Mouse (Mus musculus) macrophage (primary cell): ENCODE measurements at regions not wholly inside any gene's neighbourhood (a gene's known extent, or its start where the extent isn't known, plus 50 kb on each side); places are given as distances from the start of the nearest gene placed in this dataset.

Experiments
- H3K27ac ChIP-seq: fragments of 350-480 bp; formaldehyde crosslinking; 2 replicates; pipeline ENCODE4 v1.9.0; 2021
- H3K36me3 ChIP-seq: fragments of 350-480 bp; formaldehyde crosslinking; 2 replicates; pipeline ENCODE4 v1.9.0; 2021; ENCODE audit errors: inconsistent target
- H3K4me3 ChIP-seq: fragments of 350-480 bp; formaldehyde crosslinking; 2 replicates; pipeline ENCODE4 v1.9.0; 2021; ENCODE audit errors: inconsistent target
- H3K79me2 ChIP-seq: fragments of 350-480 bp; formaldehyde crosslinking; 2 replicates; pipeline ENCODE4 v1.9.0; 2021; ENCODE audit errors: inconsistent target
- WGBS: methylation state at CpG from one replicate; pipeline ENCODE4 v1.1.7; 2026; ENCODE audit warnings: inconsistent platforms; ENCODE audit not compliant: missing documents; 5-methylcytosine and 5-hydroxymethylcytosine counted together

- no peaks in the 10 kb centered on the region for H3K36me3 ChIP-seq
- no peak overlapping the region for H3K27ac ChIP-seq
- 95% methylated on average over 3 of the region's 3 CpGs for WGBS
- H3K4me3 ChIP-seq = no peak overlapping the region
- no peaks in the 10 kb centered on the region for H3K79me2 ChIP-seq
Measured at GRCm38 (mm10) chr14:25027076-25027475, 431.9 kb upstream of the Zmiz1 start.

GRCm38 (mm10) chr14:25027842-25028241 is 431.1 kb upstream of the Zmiz1 start:
- WGBS = 100% methylated on average over 1 of the region's 1 CpGs
- Histone ChIP-seq H3K36me3 (no peaks in the 10 kb centered on the region), H3K4me3 (no peak overlapping the region), H3K27ac (no peak overlapping the region), H3K79me2 (no peaks in the 10 kb centered on the region)

- H3K36me3 ChIP-seq = no peaks in the 10 kb centered on the region
- H3K4me3 ChIP-seq = no peak overlapping the region
- H3K27ac ChIP-seq = no peak overlapping the region
- 92% methylated on average over 5 of the region's 6 CpGs for whole genome bisulfite sequencing
- no peaks in the 10 kb centered on the region for H3K79me2 ChIP-seq
Measured at GRCm38 (mm10) chr14:25030881-25031280, 428.1 kb upstream of the Zmiz1 start.

- Histone ChIP-seq H3K4me3 (no peak overlapping the region), H3K36me3 (no peaks in the 10 kb centered on the region), H3K27ac (no peak overlapping the region), H3K79me2 (no peaks in the 10 kb centered on the region)
- WGBS = 88% methylated on average over 12 of the region's 12 CpGs
Measured at GRCm38 (mm10) chr14:25031756-25032680, 427.0 kb upstream of the Zmiz1 start.

- WGBS = 22% methylated on average over 2 of the region's 2 CpGs
- Histone ChIP-seq H3K36me3 (no peaks in the 10 kb centered on the region), H3K27ac (no peak overlapping the region), H3K79me2 (no peaks in the 10 kb centered on the region), H3K4me3 (no peak overlapping the region)
Measured at GRCm38 (mm10) chr14:25032899-25033298, 426.1 kb upstream of the Zmiz1 start.

- no peaks in the 10 kb centered on the region for H3K79me2 ChIP-seq
Measured at GRCm38 (mm10) chr14:25042265-25042664, 416.7 kb upstream of the Zmiz1 start.

GRCm38 (mm10) chr14:25044106-25044505 is 414.9 kb upstream of the Zmiz1 start:
- Histone ChIP-seq H3K27ac (no peak overlapping the region), H3K79me2 (no peaks in the 10 kb centered on the region), H3K4me3 (no peak overlapping the region), H3K36me3 (no peaks in the 10 kb centered on the region)
- WGBS = 97% methylated on average over 13 of the region's 13 CpGs

More at GRCm38 (mm10) chr14:25042265-25042664, 416.7 kb upstream of the Zmiz1 start:
- Histone ChIP-seq H3K36me3 (no peaks in the 10 kb centered on the region), H3K4me3 (no peak overlapping the region), H3K27ac (no peak overlapping the region)
- WGBS = 68% methylated on average over 5 of the region's 5 CpGs

GRCm38 (mm10) chr14:25044867-25045266 is 414.1 kb upstream of the Zmiz1 start:
- Histone ChIP-seq H3K27ac (no peak overlapping the region), H3K36me3 (no peaks in the 10 kb centered on the region), H3K79me2 (no peaks in the 10 kb centered on the region), H3K4me3 (no peak overlapping the region)
- 94% methylated on average over 7 of the region's 7 CpGs for WGBS

- Histone ChIP-seq H3K4me3 (no peak overlapping the region), H3K79me2 (no peaks in the 10 kb centered on the region), H3K36me3 (no peaks in the 10 kb centered on the region), H3K27ac (no peak overlapping the region)
- WGBS = 89% methylated on average over 12 of the region's 12 CpGs
Measured at GRCm38 (mm10) chr14:25050674-25051251, 408.2 kb upstream of the Zmiz1 start.

GRCm38 (mm10) chr14:25052175-25052574 is 406.8 kb upstream of the Zmiz1 start:
- Histone ChIP-seq H3K4me3 (no peak overlapping the region), H3K36me3 (no peaks in the 10 kb centered on the region), H3K79me2 (no peaks in the 10 kb centered on the region), H3K27ac (no peak overlapping the region)
- WGBS = 59% methylated on average over 9 of the region's 9 CpGs

- H3K36me3 ChIP-seq = no peaks in the 10 kb centered on the region
- WGBS = 72% methylated on average over 7 of the region's 7 CpGs
- no peak overlapping the region for H3K27ac ChIP-seq
- H3K79me2 ChIP-seq = no peaks in the 10 kb centered on the region
- no peak overlapping the region for H3K4me3 ChIP-seq
Measured at GRCm38 (mm10) chr14:25059351-25059750, 399.6 kb upstream of the Zmiz1 start.

- Histone ChIP-seq H3K4me3 (no peak overlapping the region), H3K36me3 (no peaks in the 10 kb centered on the region), H3K79me2 (no peaks in the 10 kb centered on the region), H3K27ac (no peak overlapping the region)
- 89% methylated on average over 7 of the region's 7 CpGs for WGBS
Measured at GRCm38 (mm10) chr14:25060285-25060684, 398.7 kb upstream of the Zmiz1 start.

GRCm38 (mm10) chr14:25063090-25063489 is 395.9 kb upstream of the Zmiz1 start:
- Histone ChIP-seq H3K4me3 (no peak overlapping the region), H3K79me2 (no peaks in the 10 kb centered on the region), H3K36me3 (no peaks in the 10 kb centered on the region), H3K27ac (no peak overlapping the region)
- WGBS = 62% methylated on average over 5 of the region's 5 CpGs

GRCm38 (mm10) chr14:25064190-25064947 is 394.6 kb upstream of the Zmiz1 start:
- Histone ChIP-seq H3K4me3 (no peak overlapping the region), H3K36me3 (no peaks in the 10 kb centered on the region), H3K79me2 (no peaks in the 10 kb centered on the region), H3K27ac (no peak overlapping the region)
- WGBS = 75% methylated on average over 8 of the region's 8 CpGs

GRCm38 (mm10) chr14:25067435-25067834 is 391.6 kb upstream of the Zmiz1 start:
- Histone ChIP-seq H3K36me3 (no peaks in the 10 kb centered on the region), H3K4me3 (no peak overlapping the region), H3K27ac (no peak overlapping the region), H3K79me2 (no peaks in the 10 kb centered on the region)
- 89% methylated on average over 5 of the region's 5 CpGs for WGBS
